Mouse (Mus musculus) olfactory bulb, adult 2 months (tissue): Measurements from ENCODE around the gene Nt5m. TPM values are rescaled to one million over a fixed set of nuclear protein-coding genes. Genes with fewer than 3 reads are reported as not detected.

Experiments used
- H3K27ac ChIP-seq: fragments of 200-500 bp; 2 replicates; pipeline ENCODE4 v1.5.1; 2012; ENCODE audit warnings: low read depth, low read length; ENCODE audit not compliant: insufficient read depth
- H3K4me1 ChIP-seq: fragments of 200-500 bp; 2 replicates; pipeline ENCODE4 v1.6.1; 2012; ENCODE audit warnings: low read length; ENCODE audit not compliant: control insufficient read depth, insufficient read depth
- H3K4me3 ChIP-seq: fragments of 200-500 bp; 2 replicates; pipeline ENCODE4 v1.5.1; 2012; ENCODE audit warnings: mild to moderate bottlenecking, low read depth, low read length, moderate library complexity; ENCODE audit not compliant: insufficient read depth
- CTCF ChIP-seq: fragments of 200-500 bp; IDR thresholded peaks from 2 replicates; pipeline ENCODE4 v1.5.1; 2012; ENCODE audit warnings: low read depth, mild to moderate bottlenecking, low read length, moderate library complexity; ENCODE audit not compliant: insufficient read depth
- POLR2A ChIP-seq: fragments of 200-500 bp; IDR thresholded peaks from 2 replicates; pipeline ENCODE4 v1.6.1; 2012; ENCODE audit warnings: mild to moderate bottlenecking, low read depth, low read length, moderate library complexity; ENCODE audit not compliant: insufficient read depth
- WGBS: fragments of 180-500 bp; shearing (Covaris S2); methylation state at CpG from one replicate; pipeline ENCODE4 v1.1.7; 2018; 5-methylcytosine and 5-hydroxymethylcytosine counted together
- polyA plus RNA-seq: library from polyadenylated mRNA; stranded (reverse); fragments of >200 nt; gene quantifications from 2 replicates; pipeline ENCODE4 v1.2.4, GENCODE M21; 2012; ENCODE audit warnings: low replicate concordance; ENCODE audit not compliant: missing spikeins, insufficient read depth, insufficient read length

The Nt5m gene
- polyA plus RNA-seq, 1 experiment: not detected

GRCm38 (mm10) chr11:59838426-59838825 is 821 bp upstream of the Nt5m start:
- Histone ChIP-seq H3K27ac (no peak overlapping the region), H3K4me3 (no peak overlapping the region), H3K4me1 (no peaks in the 10 kb centered on the region)
- 42% methylated on average over 4 of the region's 4 CpGs for WGBS
- TF ChIP-seq POLR2A (no peak), CTCF (no peak)

DNA sequence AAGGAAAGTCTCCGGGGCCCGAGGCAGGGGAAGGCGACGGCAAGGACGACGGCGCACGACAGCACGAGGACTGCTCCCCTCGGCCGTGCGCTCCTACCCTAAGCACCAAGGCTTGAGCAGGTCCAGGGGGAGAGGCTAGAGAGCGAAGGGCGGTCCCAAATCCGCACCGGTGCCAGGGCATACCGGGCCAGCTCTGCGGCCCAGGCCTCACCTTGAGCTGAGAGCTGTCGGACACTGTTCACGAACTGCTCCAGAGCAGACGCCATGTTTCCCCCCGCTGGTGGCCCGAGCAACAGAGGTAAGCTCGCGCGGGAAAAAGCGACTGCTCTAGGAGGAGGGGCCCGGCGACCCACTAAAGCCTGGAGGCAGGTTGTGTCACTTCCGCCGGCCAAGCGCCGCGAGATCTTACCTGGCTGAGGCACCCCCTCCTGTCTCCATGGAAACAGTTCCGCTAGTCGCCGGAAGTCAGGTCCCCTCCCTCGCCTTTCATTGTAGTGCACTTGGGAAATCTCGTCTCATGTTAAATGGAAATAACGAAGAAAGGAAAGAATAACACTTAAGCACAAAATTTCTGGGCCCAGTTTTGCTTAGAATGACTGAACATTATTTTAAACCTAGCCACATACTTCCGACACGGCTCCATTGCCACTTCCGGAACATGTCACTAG is 346 bp downstream of the Nt5m start, which contains the start of gene Cops3:
Gene Cops3 (minus strand): TSS at position 380 of the 668 bp plus-strand sequence.
- WGBS: under 1% methylated on average over 43 of the region's 43 CpGs
- Histone ChIP-seq H3K4me3 (peak within 1 kb of the TSS; percentile 83), H3K4me1 (no peaks in the 10 kb centered on the region), H3K27ac (peak within 1 kb of the TSS; percentile 89)
- TF ChIP-seq CTCF (no peak), POLR2A (peak; percentile 50)

GRCm38 (mm10) chr11:59846311-59846710 is 7.1 kb downstream of the Nt5m start:
- no peak overlapping the region for H3K27ac ChIP-seq
- no peak for TF ChIP-seq POLR2A
- TF ChIP-seq CTCF: no peak
- 96% methylated on average over 11 of the region's 11 CpGs for WGBS
- H3K4me3 ChIP-seq: no peak overlapping the region
- H3K4me1 ChIP-seq: peaks cover 11% of the 10 kb centered on the region

DNA sequence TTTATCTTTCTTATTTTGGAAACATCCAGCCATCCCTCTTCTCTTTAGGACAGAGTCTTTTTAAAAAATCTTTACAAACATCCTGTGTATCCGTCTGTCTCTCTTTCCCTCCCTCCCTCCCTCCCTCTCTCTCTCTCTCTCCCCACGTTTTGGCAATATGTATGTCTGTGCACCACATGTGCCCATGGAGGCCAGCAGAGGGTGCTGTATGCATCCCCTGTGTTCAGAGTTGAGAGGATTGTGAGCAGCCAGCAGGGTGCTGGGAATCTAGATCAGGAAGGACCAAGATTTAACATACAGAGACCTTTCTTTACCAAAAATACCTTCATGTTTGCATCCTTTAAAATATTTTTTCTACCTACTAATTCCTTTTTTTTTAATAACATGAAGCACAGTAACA is 7.9 kb downstream of the Nt5m start:
- H3K4me1 ChIP-seq: peaks cover 11% of the 10 kb centered on the region
- no peak overlapping the region for H3K27ac ChIP-seq
- TF ChIP-seq POLR2A (no peak), CTCF (no peak)
- WGBS: 3% methylated on average over 2 of the region's 2 CpGs
- no peak overlapping the region for H3K4me3 ChIP-seq

DNA sequence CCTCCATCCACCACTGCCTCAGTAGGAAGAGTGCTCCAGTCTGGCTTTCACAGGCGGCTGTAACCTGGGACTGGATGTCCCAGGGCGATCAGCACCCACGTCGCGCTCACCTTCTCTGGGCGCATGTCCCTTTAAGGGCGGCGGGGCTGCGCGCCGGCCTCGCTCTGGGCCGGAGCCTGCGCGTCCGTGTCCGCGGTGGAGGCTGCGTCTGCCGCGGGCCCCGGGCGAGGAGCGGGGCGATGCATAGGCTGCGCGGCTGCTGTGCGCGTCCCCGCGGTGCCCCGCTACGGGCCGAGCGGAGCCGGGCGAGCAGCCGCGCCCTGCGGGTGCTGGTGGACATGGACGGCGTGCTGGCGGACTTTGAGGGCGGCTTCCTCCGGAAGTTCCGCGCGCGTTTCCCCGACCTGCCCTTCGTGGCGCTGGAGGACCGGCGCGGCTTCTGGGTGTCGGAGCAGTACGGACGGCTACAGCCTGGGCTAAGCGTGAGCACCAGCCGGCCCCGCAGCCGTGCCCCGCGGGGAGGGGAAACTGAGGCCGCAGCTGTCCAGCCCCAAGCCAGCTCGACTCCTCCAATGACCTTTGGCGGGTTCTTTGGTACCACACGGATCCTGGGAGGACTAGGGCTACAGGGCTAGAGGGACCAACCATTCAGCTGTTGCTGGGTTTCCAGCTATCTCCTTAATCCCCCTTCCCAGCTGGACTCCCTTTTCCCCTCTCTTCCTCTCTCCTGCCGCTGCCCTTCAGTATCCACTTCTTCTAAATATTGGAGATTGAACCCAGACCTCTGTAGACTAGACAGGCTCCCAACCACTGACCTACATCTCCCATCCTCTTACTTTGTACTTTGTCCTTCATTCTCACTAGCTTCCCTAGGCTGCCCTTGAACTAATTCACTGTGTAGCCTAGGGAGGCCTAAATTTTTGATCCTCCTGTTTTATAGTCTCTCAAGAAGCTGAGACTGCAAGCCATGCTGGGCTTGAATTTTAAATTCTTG is 8.9 kb downstream of the Nt5m start:
- under 1% methylated on average over 69 of the region's 69 CpGs for WGBS
- Histone ChIP-seq H3K4me3 (peak overlapping the region; percentile 89), H3K27ac (peak overlapping the region; percentile 65), H3K4me1 (peaks cover 17% of the 10 kb centered on the region)
- TF ChIP-seq POLR2A: peak; percentile 93
- TF ChIP-seq CTCF: no peak

GRCm38 (mm10) chr11:59852865-59853264 is 13.6 kb downstream of the Nt5m start:
- 70% methylated on average over 3 of the region's 3 CpGs for WGBS
- Histone ChIP-seq H3K4me1 (peaks cover 12% of the 10 kb centered on the region), H3K4me3 (no peak overlapping the region), H3K27ac (no peak overlapping the region)
- TF ChIP-seq POLR2A (no peak), CTCF (no peak)

- TF ChIP-seq POLR2A (no peak), CTCF (no peak)
- 81% methylated on average over 11 of the region's 11 CpGs for whole genome bisulfite sequencing
- Histone ChIP-seq H3K27ac (no peak overlapping the region), H3K4me3 (no peak overlapping the region), H3K4me1 (peaks cover 6% of the 10 kb centered on the region; the same call in 1 of the 2 replicates)
Measured at GRCm38 (mm10) chr11:59860467-59860866, 21.2 kb downstream of the Nt5m start.

DNA sequence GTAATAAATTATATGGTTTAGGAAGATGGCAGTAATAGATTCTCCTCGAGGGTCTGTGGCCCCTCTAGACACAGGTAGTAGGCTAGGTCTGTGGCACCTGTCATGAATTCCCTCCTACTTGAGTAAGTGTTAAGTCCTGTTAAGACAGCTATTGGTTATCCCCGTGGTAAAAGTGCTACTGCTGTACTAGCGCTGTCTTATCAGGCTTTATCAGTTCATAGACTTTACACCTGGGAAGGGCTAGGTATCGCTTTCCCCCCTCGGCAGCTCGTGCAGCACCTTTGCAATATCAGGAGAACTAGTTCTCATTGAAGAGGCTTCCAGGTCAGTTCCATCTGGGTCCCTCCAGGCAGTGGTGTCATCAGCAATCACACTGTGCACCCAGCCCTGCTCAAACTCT is 25.1 kb downstream of the Nt5m start:
- Histone ChIP-seq H3K4me3 (no peak overlapping the region), H3K4me1 (peaks cover 6% of the 10 kb centered on the region; the same call in 1 of the 2 replicates), H3K27ac (no peak overlapping the region)
- 90% methylated on average over 6 of the region's 6 CpGs for whole genome bisulfite sequencing
- TF ChIP-seq POLR2A (no peak), CTCF (no peak)

DNA sequence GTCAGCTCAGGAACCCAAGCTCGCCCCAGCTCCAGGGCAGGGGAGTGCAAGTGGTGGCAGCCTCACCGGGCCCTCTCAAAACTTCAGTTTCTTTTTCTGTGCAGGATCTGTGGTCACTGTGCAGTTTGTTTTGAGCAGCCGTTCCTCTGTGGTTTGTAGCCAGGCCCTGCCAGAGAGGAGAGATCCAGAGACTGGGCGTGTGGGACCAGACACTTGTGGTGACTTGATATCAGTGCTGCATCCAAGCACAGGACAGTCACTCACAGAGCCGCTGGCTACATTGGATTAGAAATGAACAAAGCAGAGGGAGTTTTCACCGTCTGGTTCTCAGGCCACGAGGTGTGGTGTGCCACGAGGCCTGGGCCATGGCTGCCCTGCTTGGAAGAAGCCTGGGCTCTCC is 32.9 kb downstream of the Nt5m start:
- 61% methylated on average over 8 of the region's 8 CpGs for WGBS
- TF ChIP-seq POLR2A: no peak
- TF ChIP-seq CTCF: no peak
- Histone ChIP-seq H3K4me3 (no peak overlapping the region), H3K4me1 (peaks cover 3% of the 10 kb centered on the region), H3K27ac (no peak overlapping the region)
